Mouse (Mus musculus) spleen, postnatal 14 days (tissue): Measurements from ENCODE around the gene Clnk.

Experiments
- DNase-seq, 2 experiments: peaks; one replicate each; pipeline ENCODE4 v3.0.0; 2021 to 2022; ENCODE audit warnings: low spot score in 2 of 2

The Clnk gene

DNA sequence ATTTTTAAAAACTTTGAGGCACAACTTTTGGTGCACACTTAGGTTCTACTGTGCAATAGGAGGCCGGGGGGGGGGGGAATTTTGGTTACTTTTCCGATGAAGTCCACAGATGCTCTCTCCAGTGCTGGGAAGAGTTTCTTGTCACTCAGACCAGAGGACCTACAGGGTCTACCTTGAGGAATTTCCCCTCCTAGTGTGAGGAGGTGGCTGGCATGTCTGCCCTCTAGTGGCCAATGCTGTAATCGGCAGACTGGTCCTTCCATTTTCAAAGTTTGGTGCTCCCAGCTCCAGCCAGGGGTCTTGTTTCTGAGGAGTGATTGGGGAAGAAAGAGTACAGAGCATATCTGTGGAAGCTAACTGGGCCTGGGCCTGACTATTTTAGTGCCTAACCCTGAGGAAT is 121.7 kb downstream of the Clnk start:
- peak in 1 of 2 experiments; percentile 12 for DNase-seq

- DNase-seq, result no peak
These were observed 123.9 kb downstream of the Clnk start for GRCm38 (mm10) chr5:38752749-38753148.

- DNase-seq, result no peak
These were observed 167.6 kb downstream of the Clnk start for GRCm38 (mm10) chr5:38708940-38709581.

DNA sequence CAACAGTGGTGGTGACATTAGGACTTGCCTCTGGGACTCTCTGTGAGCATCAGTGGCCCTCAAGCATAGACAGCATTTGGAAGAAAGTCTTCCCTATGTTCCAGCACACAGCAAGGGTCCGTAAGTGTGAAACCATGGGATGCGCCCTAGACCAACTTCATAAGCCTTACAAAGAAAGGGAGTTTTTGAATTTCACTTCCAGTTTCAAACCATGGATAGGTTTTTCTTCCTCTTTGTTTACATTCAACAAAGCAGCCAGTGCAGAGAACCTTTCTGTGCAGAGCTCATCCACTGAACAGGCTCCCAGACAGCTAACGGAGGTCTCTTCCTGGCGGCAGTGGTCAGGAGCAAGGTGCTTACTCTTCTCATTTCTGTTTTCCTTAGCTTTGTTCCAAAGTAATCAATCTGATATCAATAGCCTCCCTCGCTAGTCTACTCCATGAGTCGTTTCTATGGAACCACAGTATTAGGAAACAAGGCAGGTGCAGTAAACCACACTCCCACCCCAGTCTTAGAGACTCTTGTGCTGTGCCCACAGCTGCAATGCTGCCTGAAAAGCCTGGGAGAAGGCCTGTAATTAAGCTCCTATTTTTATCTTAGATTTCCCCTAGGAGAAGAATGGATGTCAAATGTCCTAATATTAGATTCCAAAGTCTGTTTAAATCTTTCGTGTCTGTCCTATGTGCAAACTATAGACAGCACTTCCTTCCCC is 169.1 kb downstream of the Clnk start:
- DNase-seq, result no peak

- DNase-seq, result no peak
These were observed 173.7 kb downstream of the Clnk start for GRCm38 (mm10) chr5:38702941-38703340.

- no peak for DNase-seq
These were observed 174.5 kb downstream of the Clnk start for GRCm38 (mm10) chr5:38702091-38702490.

GRCm38 (mm10) chr5:38698466-38698865 is 178.1 kb downstream of the Clnk start:
- DNase-seq, result no peak

GRCm38 (mm10) chr5:38698046-38698445 is 178.6 kb downstream of the Clnk start:
- no peak for DNase-seq

DNA sequence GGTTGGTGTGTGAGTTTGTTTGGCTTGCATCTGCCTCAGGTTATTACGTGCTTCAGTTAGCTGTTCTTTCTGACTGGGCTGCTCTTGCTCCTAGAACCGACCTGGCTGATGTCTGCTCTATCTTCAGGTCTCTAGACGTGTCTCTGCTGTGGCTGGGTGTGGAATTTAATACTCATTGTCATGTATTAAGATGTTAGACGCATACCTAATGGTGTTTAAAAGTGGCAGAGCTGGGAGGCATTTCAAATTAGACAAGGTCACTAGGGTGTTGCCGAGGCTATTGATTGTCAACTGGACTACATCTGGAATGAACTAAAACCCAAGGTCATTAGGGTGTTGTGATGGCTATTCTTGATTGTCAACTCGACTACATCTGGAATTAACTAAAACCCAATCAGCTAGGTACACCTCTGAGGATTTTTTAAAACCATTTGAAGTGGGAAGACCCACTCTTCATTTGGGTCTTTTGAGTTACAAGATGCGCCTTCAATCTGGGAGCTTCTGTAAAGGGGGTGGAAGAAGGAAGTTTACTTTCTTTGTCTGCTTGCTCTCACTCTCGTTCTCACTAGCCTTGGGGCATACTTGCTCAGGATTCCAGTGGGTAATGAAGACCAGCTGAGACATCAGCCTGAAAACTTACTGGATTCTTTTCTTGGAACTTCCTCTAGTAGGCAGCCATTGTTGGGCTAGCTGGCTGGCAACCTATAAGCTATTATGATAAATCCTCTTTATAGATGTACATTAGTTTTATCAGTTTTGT is 179.8 kb downstream of the Clnk start:
- no peak for DNase-seq

DNA sequence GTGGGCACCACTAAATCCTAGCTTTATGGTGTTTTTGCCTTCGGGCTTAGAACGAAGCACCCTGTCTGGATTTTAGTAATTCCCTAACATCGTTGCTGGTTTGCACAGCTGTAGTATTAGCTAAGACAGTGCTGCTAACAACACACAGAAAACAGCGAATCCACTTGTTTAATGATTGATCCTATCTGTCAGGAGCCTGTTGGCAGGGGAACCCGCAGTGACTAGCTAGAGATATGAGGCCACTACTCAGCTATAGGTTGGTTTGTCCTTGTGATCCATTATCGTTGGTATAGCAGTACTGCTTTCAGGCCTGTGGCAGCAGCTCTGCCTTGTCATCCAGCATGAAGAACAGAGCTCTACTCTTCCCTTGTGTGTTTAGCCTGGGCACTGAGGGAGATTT is 183.8 kb downstream of the Clnk start:
- no peak for DNase-seq

- DNase-seq, result no peak
These were observed 187.4 kb downstream of the Clnk start for GRCm38 (mm10) chr5:38689186-38689585.

GRCm38 (mm10) chr5:38687694-38688093 is 188.9 kb downstream of the Clnk start:
- no peak for DNase-seq

DNA sequence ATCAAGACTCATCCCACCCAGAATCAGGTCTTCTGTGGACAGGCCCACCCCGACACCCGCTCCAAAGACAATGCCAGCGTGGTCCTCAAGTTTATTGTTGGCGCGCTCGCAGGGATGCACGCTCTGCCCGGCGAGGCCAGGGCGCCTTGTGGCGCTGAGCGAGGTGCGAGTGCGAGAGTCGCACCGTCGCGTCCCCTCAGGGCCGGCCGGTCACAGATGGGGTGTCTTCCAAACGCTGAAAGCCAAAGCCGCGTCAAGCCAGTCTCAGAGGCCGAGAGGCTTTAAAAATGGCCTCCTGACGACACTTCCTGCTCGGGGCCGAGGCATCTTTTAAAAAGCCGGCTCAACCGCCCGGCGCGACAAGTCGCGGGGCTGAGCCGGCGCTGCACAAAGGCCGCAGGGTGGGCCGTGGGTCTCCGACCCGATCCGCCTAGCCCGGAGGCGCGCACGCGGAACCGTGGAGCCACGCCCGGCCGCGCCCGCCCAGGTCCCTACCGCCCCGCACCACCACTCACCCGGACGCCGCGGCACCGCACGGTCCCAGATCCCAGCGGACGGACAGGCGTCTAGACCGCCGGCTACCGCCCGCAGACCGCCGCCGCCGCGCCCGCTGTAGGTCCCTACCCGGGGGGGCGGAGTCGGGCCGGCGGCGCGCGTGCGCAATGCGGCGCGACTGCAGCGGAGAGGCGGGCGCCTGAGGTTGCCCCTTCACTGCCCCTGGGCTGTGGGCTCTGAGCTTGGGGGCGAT is 192.3 kb downstream of the Clnk start, which contains the start of gene Zfp518b:
TSS of gene Zfp518b (minus strand) at position 663 of the 748 bp plus-strand sequence.
- peak; percentile 42 to 54 for DNase-seq

- no peak for DNase-seq
These were observed 217.8 kb downstream of the Clnk start for GRCm38 (mm10) chr5:38658836-38659235.
